Mouse (Mus musculus) layer of hippocampus, postnatal 25 days (tissue): ENCODE data around the gene Naa40. TPM values are rescaled to one million over a fixed set of nuclear protein-coding genes. Genes with fewer than 3 reads are reported as not detected.

Experiments
- DNase-seq, 2 experiments: peaks; one replicate each; pipeline ENCODE4 v3.0.0; 2022; ENCODE audit warnings: mixed read lengths in 2 of 2, low spot score in 1 of 2; ENCODE audit errors: extremely low spot score in 1 of 2
- total RNA-seq, 2 experiments: library from RNA; stranded (reverse); gene quantifications; 2 replicates each; pipeline ENCODE4 v1.2.3; 2021

Gene Naa40
- total RNA-seq, 2 experiments from 2014 or later: 24.6 to 34.6 TPM

DNA sequence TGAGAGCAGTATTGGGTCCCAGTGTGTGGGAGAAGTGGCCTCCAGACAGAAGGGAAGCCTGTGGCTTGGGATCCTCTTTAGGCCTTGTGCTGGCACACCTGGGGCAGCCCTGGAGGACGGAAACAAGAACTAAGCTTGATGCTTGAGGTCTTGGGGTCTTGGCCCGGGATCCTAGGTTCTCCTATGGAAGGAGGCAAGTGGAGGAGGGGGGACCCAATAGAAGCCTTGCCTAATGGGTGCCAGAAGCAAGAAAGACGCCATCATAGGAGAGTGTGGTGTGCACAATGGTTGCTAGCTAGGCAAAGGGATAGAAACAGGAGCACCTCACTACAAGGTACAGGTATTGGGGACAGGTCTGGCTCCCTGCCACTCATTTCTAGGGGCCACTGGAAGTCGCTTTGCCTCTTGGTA, 25.4 kb upstream of the Naa40 start:
- no peak for DNase-seq

DNA sequence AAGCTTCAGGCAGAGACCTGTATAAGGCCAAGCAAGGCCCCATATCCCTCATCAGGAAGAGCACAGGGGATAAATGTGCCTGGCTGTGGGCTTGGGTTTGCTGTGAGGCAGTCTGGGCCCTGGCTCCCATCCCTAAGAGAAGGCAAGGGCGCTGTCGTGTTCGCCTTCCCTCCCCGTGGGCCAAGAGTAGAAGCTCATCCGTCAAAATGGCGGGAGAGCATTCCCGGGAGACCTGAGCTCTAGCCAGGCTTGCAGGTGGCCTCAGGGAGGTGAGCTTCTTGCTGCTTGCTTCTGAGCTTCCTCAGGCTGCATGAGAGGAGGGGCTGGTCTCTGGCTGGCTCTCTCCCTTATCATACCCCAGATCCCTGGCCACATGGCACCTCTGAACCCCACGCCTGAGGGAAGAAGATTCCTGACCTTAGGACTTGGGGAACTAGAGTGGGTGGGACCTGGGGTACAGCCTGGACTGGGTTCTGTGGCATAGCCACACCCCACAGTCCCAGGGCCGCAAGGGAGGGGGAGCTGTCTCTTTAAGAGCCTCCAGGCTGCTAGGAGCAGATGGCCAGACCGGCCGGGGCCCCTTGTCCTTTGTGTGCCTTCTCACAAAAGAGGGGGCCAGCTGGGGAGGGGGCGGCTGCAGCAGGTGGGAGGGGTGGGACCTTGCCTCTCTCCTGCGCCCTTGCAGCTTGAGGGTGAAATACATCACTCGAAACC, 24.7 kb upstream of the Naa40 start:
- DNase-seq: no peak

DNA sequence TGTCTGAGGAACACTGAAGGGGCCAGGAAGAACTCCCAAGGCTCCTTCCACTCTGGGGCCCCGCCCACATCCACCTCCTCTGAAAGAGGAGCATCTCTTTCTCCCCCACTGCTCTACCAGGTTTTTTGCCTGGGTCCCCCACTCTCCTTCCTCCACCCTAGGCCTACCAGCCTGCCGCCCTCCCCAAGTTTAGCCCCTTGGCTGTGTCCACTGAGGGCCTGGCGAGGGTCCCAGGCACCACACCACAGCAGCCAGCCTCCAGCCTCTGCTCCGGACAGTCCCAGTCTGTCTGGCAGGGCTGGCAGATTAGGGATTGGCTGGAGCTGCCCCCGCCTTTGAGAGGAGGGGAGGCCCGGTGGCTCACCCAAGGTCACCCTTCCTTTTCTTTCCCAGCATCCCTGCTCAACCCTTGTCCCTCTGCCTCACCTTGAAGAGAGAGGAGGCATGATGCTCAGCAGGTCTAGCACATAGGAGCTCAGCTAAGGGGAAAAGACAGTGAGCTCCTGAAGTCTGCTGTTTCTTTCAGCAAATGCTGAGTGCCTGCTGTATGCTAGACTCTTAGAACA, 23.9 kb upstream of the Naa40 start:
- no peak for DNase-seq

DNA sequence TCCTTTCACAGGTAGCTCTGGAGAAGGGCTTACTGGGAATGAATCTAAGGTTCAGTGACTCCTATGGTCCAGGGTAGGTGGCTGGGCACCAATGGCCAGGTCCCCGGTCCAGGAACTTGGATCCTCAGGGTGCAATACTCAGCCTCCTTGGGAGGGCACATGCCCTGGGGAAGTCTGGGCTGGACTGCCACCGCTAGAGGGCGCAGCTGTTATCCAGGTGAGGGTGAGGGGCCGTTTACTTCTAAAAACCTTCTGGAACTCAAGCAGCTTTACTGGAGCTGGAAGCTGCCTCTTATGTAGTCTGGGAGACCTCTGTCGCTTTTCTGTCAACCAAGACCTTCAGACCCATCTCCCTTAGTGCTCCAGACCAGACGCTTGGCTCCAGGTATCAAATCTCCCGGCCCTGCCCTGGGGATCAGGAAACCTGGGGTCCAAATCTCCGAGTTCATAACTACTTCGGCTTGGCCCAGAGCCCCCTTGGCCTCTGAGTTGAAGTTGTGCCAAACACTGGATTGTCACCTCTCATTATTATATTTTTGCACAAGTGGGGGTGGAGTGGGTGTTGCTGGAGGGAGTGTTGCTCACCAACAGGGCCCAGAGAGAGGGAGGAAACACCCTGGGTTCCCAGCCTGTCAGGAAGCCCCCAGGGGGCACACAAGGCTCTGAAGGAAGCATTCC, 23.2 kb upstream of the Naa40 start:
- peak; percentile 69 to 89 for DNase-seq

DNA sequence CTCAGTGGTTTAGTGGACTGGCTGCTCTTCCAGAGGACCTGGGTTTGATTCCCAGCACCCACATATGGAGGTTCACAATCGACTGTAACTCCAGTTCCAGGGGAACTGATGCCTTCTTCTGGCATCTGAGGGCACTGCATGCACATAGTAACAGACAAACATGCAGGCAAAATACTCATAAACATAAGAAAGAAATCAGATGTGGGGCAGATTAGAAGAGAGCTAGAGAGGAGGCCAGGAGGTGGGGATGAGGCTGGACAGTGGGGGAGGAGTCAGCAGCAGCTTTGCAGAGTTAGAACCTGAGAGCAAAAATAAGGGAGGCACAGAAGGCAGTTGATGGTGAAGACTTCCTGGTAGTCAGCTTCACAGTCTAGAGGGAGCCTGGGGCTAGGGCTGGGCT, 21.6 kb upstream of the Naa40 start:
- DNase-seq: no peak

DNA sequence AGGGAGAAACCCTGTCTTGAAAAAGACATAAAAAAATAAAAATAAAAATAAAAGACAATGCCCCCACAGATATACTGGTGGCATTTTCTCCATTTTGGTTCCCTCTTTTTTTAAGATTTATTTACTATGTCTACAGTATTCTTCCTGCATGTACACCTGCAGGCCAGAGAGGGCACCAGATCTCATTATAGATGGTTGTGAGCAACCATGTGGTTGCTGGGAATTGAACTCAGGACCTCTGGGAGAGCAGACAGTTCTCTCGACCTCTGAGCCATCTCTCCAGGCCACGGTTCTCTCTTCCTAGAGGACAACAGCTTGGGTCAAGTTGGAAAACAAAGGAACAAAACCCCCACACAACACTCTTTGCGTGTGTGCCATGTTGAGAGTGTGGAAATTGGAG, 21.0 kb upstream of the Naa40 start:
- DNase-seq: no peak

DNA sequence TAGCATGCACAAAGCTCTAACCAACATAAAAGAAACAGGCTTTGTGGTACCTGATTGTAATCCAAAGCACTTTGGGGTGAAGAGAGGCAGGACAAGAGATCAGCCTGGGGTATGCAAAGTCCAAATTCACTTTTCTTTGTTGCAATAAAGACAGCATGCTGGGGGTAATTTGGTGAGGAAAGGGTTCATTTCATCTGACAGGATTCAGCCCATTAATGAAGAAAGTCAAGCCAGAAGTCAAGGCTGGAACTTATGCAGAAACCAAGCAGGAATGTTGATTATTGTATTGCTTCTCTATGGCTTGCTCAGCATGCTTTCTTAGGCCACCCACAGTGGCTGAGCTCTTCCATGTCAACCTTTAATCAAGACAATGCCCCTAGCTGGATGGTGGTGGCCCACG, 20.5 kb upstream of the Naa40 start:
- DNase-seq: no peak

DNA sequence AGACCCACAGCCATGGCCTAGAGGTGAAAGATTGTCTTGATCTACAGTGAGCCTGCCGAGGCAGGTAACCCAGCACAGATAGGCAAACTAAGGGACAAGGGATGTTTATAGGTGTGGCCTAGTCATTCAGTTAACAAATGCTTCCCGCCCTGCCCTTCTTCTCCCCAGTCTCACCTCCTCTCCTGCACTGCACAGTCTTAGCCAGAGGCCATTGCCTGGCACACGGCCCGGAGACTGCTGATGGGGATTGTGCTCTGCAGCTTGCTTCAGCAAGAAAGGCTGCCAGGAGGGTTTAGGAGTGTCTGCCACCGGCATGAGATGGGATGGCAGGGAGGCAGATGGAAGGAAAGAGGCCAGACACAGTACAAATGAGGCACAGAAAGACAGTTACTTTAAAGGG, 16.9 kb upstream of the Naa40 start:
- no peak for DNase-seq

DNA sequence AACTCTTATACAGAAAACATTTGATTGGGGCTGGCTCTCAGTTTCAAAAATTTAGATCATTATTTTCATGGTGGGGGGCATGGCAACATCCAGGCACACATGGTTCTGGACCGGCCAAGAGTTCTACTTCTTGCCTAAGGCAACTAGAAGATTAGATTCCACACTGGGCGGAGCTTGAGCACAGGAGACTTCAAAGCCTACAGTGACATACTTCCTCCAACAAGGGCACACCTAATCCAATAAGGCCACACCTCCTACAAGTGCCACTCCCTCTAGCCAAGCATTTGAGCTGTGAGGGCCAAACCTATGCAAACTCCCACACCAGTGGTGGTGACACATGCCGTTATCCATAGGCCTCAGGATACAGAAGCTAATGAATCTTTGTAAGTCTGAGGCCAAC, 5.0 kb upstream of the Naa40 start:
- no peak for DNase-seq

DNA sequence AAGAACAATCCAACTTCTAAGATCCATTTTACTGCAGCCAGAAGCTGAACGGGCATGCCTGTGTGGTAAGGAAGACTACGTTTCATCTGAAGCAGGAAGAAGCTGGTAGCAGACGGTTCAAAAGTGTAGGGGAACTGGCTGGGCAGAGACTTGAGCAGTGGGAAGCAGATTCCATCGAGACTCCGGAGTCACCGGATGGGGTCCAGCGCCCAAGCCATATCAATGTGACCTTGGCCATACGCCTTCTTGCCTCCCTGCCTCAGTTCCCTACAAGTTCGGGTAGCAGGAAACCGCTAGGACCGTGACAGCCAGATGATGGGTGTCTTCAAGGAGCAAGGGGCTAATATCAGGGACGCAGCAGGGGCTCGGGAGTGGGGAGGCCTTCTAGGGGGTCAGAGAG, 692 bp downstream of the Naa40 start:
- DNase-seq: no peak

DNA sequence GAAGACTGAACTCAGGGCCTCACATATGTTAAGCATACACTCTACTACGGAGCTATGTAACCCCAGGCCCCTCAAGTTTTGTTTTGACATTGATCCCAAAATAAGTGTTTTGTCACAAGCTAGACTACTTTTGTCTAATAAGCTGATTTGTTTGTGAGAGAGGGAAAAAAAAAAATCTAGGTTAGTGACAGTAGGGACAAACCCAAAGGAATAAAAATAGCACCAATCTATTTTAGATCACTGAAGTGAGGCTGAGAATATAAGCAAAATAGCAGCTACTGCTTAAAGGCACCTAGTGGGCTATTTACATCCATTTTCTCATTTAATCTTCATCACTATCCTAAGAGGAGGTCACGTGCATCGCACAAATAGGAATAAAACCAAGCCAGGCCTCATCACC, 1.4 kb downstream of the Naa40 start:
- DNase-seq: no peak

DNA sequence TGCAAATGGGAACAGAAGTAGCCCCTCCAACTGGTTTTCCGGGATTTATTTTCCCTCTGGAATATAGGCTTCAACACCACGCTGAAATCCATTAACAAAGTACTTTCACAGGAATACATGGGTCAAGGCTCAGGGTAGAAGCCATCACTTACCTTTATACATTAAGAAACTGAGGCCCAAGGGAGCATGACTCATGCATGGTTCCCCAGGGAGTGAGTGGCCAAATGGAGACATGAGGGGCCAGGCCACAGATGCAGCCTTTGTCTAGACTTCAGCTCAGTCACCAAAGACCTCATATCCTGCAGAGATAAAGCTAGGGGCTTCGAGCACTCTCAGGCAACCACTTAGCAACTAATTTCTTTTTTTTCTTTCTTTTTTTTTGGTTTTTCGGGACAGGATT, 4.2 kb downstream of the Naa40 start:
- no peak for DNase-seq

DNA sequence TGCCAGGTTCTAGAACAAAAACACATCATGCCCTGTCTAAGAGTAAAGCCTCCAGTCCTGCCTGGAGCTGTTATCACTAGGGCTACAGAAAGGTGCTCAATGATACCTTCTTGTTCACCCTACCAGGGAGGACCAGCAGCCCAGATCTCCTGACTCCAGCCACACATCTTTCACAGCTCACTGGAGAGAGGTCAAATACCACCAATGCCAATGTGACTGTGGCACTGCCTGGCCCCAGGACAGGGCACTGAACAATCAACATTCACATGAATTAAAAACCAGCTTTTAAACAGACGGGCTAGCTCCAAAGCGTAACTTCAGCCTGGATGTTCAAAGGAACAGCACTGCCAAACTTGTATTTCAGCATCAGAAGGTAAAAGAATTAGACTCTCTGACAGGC, 5.0 kb downstream of the Naa40 start:
- DNase-seq: no peak

DNA sequence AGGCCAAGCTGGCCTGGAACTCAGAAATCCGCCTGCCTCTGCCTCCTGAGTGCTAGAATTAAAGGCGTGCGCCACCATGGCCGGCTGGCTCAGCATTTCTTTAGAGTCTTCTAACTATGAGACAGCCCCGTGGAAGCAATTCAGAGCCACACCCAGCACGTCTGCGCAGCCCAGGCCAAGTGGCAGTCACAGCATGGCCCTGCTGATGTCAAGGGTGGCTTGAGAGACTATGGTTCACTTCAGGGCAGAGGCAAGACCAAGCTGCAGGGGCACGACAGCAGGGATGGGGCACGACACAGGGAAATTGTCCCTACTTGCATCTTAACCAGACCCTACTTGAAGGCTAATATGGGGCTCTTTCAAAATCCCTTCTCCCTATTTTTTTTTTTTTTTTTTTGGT, 5.5 kb downstream of the Naa40 start:
- DNase-seq: no peak

DNA sequence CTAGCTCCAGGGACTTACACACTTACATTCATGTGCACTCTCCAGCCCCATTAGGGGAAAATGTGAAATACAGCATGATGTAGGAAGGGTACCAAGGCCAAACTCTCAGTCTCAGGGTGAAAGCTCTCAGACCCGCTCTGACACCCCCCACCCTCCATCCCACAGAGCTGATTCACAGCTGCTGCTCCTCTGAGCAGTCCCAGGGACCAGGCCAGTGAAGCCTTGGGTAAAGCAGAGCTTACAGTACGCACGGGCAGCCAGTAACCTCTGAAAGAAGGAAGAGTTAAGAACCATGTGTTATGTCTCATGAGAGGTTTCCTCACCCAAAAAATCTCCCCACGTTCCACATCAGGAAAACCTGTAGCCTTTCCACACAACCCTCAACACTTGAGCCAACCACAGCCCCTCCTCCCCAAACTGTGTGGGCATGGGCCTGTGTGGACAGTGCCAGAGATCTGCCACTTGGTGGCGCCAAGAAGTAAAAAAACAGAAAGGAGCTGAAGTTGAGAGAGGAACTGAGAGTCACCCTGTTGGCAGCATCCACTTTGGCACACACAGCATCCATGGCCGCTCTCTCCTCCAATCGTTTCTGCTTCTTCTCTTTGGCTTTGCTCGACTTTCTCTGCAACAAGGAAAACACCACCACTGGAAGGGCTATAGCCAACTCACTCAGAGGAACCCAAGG, 6.3 kb downstream of the Naa40 start:
- DNase-seq: peak; percentile 57 to 77

DNA sequence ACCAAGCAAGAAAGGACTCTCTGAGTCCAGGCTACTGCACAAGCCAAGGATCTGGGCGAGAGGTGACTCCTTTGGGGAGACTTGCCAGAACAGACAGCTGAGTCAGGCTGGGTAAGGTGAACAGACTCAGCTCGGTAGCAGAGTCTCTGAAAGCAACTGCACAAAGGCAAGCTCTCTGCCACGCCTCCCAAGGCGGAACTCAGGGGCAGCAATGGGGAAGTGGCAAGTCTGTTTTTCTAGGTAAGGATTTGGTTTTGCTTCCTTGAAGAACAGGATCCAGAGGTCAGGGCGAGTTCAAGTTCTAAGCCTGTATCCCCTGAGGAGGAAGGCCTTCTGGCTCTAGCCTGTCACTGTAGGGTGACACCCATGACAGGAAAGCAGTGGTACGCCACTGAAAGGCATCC, 14.5 kb downstream of the Naa40 start:
- no peak for DNase-seq

DNA sequence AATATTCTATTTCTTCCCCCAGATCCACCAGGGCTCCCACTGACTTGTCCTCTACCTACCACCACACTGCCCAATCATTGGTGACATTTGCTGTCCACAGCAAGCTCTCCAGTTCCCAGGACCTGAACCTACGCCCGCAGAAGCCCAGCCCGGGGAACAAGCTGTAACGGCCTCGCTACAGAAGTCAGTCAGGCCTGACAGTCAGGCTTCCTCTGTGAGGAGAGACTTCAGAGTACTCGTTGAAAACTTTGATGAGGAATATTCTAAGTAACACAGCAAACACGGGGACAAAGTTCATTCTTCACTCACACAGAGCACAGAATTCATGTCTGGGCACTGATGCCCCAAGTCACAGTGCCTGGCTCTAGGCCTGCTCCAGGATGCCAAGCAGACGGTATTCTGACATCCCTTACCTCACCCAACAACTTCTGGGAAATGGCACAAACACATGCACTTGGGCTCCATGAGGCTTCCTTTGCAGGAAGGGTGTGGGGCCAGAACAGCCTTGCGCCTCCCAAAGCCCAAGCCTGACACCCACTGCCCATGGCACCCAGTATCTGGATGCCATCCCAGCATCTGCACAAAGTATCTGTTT, 15.8 kb downstream of the Naa40 start:
- no peak for DNase-seq

DNA sequence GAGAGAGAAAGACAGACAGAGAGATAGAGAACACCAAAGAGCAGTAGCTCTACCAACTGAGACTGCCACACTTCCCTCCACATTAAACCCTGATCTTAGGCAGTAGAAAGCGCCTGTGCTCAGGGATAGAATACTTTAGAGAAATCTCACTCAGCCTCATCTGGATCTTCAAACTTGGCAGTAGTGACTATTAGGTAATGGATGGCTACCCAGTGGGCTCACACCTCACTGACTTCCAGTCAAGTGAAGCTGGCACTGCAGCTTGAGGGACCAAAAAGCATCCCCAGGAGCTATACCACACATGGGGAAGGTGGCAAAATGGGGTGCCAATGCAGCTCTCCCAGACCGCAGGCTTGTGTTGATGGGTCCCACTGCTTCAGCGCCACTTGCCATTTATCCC, 16.7 kb downstream of the Naa40 start:
- DNase-seq: no peak

DNA sequence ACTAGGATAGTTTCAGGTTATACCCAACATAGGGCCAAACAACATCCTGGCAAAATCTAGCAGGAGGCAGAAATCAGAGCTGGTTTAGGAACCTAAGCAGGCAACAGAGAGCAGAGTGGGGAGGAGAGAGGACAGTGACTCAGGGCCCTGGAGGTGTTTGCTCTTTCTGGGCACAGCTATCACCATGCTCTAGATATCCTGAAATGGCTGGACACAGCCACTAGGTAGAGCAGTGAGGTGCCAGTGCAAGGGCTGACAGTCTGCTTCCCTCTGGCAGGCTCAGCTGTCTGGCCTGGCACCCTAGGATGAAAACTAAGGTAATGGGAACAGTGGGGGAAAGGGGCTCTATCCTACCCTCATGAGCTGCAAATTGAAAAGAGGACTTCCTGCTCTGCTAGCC, 17.5 kb downstream of the Naa40 start:
- DNase-seq: no peak

DNA sequence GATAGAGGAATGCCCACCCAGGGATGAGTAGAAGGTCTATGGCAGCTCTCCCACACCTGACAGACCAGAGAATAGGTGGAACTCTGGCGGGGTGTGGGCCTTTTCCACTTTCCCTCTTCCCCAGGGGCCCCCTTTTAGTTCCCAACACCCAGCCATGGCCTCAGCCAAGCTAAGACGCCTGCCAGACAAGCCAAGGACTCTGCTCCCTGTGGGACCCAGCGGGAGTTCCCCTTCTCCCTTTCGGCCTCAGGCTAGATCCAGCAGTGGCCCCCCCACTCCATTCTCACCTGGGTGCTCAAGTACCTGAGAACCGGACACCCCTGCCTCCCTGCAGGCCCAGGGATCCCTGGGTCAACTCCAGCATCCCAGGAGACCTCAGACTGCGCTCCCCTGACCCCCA, 18.8 kb downstream of the Naa40 start:
- no peak for DNase-seq

DNA sequence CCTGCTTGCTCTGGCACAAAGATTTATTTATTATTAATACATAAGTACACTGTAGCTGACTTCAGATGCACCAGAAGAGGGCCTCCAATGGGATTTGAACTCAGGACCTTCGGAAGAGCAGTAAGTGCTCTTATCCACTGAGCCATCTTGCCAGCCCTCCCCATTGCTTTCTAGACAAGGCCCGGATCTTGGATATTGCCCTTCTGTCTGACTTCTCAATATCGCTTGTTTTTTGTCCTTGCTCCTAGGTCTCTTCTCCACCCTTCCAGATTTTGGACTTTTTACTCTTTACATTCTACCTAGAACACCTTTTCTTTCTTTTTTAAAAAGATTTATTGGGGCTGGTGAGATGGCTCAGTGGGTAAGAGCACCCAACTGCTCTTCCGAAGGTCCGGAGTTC, 22.2 kb downstream of the Naa40 start:
- DNase-seq: no peak
